Mouse (Mus musculus) heart, postnatal 0 days (tissue): ENCODE measurements at regions not wholly inside any gene's neighbourhood (a gene's known extent, or its start where the extent isn't known, plus 50 kb on each side); places are given as distances from the start of the nearest gene placed in this dataset.

Source experiments
- CTCF ChIP-seq: IDR thresholded peaks from 2 replicates; pipeline ENCODE4 v1.5.1; 2016; ENCODE audit warnings: antibody characterized with exemption, control low read depth, low read depth
- EP300 ChIP-seq: IDR thresholded peaks from 2 replicates; pipeline ENCODE4 v1.6.1; 2016; ENCODE audit warnings: antibody characterized with exemption, low read depth

GRCm38 (mm10) chr1:135669803-135670202, 50.1 kb upstream of the Csrp1 start:
- TF ChIP-seq CTCF, result no peak
- no peak for TF ChIP-seq EP300
